Mouse (Mus musculus) ovary, postnatal 14 days (tissue): ENCODE data around the gene Tbx3.
A peak's percentile ranks its signal among the peaks of the same experiment; 100 is the strongest.

Experiments
- DNase-seq: peaks from one replicate; pipeline ENCODE4 v3.0.0; 2022; ENCODE audit warnings: low spot score

The Tbx3 gene

DNA sequence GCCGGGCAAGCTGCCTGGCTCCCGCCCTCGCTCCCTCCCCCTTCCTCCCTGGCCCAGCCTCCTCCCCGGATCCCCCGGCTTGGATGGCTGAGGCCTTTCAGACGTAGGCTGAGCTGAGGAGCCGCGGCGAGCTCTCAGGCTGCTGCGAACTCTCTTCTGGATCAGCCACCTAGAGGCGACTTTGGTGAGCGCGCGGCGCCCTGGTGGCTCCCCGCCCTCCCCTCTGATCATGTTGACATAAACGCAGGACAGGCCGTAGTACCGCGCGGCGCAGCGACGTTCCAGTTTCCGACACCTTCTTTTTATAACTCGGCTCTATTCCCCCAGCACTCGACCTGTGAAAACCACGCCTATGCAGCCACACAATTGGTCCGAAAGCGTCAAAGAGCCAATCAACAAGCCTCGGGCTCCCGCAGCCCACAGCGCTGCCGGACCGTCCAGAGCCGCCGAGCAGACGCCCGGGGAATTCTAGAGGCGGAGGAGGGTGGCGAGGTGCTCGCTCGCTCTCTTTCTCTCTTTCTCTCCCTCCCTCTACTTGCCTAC is at the start of gene Tbx3:
TSS of gene Tbx3 (plus strand) at position 104 of the 543 bp plus-strand sequence.
- no peak for DNase-seq

DNA sequence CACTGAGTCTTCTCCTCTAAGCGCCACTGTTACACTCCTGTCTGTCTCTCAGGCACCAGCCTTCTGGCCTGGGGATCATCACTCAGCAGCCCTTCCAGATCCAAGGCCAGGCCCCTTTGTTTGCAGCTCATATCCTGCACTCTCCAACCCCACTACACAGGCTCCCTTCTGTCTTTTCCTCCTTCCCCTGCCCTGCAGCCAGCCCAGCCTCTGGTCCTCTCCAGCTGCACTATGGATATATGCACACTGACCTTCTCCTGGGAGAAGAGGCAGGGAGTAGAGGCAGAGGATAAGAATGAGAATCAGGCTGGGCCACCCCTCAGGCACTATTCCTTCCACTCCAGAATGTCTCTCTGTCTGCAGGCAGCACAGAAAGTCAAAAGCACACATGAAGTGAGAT is 48.4 kb upstream of the Tbx3 start:
- no peak for DNase-seq

DNA sequence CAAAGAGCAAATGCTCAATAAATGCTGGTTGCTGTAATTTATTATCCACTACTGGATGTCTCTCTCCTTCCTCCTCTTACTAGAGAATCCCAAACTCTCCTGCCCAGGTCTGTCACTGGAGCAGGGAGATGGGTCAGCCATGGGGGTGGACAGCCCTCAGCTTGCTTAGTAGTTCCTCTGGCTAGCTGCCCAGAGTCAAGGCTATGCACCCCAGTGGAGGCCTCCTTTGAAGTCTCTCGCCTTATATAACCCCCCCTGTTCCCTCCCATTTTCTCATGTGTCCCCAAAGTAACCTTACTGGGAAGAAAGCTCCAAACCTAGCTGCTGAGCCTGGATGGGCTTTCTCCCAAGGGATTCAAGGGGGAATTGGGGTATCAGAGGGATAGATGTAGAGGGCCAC is 45.9 kb upstream of the Tbx3 start:
- DNase-seq: no peak

- DNase-seq: peak; percentile 21
These were observed 44.9 kb upstream of the Tbx3 start for GRCm38 (mm10) chr5:119625603-119626002.

DNA sequence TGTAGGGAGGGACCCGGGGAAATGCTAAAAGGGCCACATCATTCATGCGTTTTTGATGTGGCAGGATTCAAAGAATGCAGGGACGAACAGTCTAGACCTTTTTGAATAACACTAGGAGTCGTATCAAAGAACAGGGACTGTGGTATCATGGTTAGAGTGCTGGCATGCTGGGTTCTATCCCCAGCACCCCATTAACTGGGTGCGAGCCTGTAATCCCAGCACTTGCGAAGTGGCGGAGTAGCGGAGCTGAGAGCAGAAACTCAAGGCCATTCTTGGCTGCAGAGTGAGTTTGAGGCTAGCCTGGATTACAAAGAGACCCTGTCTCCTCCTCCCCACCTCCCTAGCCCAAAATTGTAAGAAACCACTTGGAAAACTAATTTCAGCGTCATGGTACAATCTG is 44.3 kb upstream of the Tbx3 start:
- DNase-seq: no peak

DNA sequence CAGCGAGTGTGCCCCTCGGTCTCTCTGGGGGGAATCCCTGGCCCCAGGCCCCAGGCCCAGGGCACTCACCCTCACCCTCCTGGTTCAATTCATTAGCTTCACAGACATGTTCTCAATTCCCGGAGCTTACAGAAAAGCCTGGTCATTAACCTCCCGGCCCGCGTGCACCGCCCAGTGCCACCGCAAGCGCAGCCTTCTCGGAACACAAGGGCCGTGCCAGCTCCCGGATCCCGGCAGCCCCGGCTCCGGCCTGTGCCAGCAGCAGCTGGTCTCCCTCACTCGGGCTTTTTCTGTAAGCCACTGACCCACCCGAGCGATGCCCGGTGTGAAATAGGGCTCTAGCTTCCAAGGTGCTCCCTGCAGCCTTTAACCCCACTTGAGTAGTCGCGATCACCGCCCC is 43.8 kb upstream of the Tbx3 start:
- no peak for DNase-seq

DNA sequence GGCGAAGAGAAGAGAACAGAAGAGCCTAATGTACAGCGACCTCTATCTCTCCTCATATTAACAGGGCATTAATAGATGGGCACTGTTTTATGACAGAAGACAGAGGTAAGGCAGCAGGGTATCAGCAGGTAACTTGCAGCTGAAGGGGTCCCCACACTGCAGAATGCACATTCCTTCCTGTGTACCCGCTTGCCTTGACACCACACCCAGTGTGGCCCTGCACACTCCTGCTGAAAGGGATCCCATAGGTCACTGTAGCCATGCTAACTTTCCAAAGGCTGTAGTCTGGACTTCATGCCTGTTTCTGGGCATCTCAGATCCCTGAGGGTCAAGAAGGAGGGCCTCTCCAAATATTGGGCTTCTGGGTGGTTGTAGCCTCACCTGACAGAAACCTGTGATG is 42.4 kb upstream of the Tbx3 start:
- no peak for DNase-seq

DNA sequence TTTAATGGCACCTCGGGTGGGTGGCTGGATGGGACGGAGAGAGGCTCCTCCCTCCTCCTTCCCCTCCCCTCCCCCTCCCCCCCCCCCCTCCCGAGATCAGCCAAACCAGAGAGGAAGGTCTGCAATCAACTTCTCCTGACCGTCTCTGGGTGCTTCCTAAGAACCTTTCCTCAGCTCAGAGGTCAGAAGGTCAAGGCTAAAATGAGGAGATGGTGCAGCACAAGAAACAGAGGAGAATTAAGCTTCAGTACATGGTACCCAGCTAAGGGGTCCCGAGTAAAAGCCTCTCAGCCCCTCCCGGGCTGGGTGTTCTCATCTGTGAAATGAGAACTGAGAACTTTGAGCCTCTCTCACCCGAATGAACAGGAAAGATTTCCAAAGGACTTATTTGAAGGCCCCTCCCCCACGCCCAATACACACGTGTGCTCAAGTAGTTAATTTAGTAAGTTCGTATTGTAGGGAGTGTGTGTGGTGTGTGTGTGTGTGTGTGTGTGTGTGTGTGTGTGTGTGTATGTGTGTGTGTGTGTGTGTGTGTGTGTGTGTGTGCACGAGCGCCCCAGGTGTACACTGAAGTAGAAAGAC is 41.6 kb upstream of the Tbx3 start:
- DNase-seq: no peak

GRCm38 (mm10) chr5:119633581-119633980 is 36.9 kb upstream of the Tbx3 start:
- DNase-seq: no peak

DNA sequence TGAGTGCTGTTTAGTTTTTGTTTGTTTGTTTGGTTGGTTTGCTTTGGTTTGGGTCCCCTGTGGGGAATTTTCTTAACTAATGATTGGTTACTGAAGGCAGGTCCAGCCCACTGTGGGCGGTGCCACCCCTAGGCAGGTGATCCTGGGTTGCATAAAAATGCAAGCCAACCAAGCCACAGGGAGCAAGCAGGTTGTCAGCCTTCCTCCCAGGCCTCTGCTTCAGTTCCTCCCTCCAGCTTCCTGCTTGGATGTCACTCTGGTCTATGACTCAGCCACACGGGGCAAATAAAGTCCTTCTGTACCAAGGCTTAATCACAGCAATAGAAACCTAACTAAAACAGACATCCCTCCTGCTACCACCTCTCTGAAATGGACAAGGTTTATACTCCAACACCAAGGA is 35.6 kb upstream of the Tbx3 start:
- DNase-seq: no peak

- no peak for DNase-seq
These were observed 32.2 kb upstream of the Tbx3 start for GRCm38 (mm10) chr5:119638300-119638699.

- DNase-seq: no peak
These were observed 29.4 kb upstream of the Tbx3 start for GRCm38 (mm10) chr5:119641094-119641493.

GRCm38 (mm10) chr5:119641714-119642113 is 28.8 kb upstream of the Tbx3 start:
- no peak for DNase-seq

- DNase-seq: no peak
These were observed 23.5 kb upstream of the Tbx3 start for GRCm38 (mm10) chr5:119646965-119647364.

DNA sequence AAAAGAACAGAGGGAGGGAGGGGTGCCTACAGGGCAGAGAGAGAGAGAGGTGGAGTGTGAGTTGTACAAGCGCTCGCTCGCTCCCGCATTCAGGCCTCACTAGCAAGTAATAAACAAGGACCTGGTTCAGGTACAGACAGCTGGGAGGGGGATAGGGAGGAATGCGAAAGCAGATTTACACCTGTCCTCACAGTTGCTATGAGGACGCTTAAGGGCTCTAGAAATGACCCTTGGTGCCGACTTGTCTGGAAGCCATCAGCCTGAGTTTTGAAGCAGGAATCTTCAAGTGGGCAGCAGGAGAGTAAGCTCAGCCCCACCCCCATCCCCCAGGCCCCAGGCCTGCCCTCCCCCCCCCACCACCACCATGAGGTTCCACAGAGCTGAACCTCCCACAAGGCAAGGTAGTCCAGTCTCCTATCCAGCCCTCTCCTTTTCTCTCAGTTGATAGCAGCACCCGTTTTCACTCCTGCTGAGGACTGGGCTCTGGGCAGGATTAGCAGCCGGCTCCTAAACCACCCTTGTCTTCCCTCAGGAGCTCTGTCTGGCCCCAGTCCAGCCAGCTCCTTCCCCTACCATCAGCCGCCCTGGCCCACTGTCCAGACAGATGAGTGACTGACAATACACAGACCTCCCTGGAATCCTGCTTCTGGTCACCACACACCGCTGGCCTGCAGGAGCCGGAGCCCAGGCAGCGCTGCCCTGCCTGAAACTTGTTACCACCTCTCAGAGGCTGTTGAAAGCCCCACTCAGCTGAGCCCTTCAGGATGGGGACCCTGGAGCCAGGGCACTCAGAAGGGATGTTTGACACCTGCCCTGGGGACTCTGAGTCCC is 19.1 kb upstream of the Tbx3 start:
- no peak for DNase-seq

DNA sequence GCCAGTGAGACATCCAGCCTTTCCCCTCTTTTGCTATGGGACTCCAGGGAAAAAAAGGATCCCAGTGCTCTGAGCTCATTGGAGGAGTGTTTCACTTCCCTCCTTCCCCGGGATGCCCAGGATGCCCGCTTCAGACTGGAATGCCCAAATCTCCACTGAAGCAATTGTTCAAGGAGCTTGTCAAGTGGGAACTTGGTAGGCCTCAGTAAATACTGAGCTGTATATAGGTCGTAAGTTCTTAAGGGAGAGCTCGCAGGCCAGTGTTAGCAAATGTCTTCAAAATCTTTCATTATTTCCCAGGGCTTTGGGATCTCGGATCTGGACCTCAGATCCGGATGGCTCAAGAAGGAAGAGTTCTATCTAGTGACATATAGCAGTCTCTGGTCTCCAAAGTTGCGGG is 14.1 kb upstream of the Tbx3 start:
- no peak for DNase-seq

DNA sequence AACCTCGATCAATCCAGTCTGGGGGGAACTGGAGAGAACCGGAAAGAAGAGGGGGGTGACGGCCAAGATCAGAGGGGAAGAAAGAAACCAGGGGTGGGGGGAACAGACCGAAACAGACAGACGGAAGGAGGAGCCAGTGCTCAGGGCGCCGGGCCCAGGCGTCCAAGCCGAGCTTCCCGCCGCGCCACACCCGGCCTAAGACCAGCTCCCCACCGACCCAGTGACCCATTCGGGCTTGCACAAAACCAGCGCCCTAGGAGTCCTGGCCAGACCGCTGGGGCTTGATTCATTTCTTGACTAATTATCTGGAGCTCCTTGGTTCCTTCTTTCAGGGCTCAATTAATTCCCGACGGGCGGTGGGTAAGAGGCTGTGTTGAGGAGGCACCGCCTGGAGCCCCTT is 13.6 kb upstream of the Tbx3 start:
- DNase-seq: no peak

GRCm38 (mm10) chr5:119657362-119657761 is 13.1 kb upstream of the Tbx3 start:
- DNase-seq: no peak

DNA sequence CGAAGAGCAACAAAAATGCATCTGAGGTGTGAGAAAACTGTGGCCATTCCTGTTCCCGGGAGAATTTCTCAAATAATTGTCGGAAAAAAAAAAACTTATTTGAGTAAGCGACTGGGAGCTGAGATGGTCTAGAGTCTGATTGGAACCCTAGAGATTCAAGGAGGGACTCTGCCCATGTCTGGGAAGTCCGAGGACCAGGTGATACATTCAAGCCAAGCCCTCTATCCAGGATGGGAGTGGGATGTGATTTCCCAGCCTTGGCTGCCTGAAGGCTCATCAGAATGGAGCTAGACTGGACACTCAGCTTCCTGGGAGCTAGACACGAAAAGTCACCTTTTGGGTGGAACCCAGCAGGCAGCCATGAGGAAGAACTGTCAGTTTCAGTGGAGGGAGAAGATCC is 12.7 kb upstream of the Tbx3 start:
- DNase-seq: no peak

DNA sequence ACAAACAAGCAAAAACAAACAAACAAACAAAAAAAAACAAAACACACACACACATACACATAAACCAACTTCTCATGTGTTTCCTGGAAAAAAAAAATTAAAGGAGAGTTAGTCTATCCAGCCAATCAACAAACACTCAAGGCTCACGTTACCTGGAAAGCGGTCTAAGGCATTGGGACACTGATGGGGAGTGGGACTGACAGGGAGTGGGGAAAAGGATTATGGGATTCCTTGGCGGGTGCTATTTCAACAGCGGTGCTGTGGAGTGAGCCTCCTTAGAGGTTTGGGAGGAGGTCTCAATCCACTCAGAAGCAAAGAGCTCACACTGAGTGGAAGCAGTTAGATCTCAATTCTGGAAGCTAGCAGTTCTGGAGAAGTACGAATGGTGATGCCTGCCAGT is 12.1 kb upstream of the Tbx3 start:
- no peak for DNase-seq

GRCm38 (mm10) chr5:119659041-119659440 is 11.4 kb upstream of the Tbx3 start:
- DNase-seq: no peak

GRCm38 (mm10) chr5:119660526-119661410 is 9.7 kb upstream of the Tbx3 start:
- no peak for DNase-seq

GRCm38 (mm10) chr5:119661474-119661873 is 9.0 kb upstream of the Tbx3 start:
- DNase-seq: no peak
